Mouse (Mus musculus): Measurements from ENCODE around the gene Stk10. TPM values are rescaled to one million over a fixed set of nuclear protein-coding genes. Genes with fewer than 3 reads are reported as not detected.

Stk10 gene
- polyA plus RNA-seq, 1 experiment from 2014 or later = 1.4 TPM

DNA sequence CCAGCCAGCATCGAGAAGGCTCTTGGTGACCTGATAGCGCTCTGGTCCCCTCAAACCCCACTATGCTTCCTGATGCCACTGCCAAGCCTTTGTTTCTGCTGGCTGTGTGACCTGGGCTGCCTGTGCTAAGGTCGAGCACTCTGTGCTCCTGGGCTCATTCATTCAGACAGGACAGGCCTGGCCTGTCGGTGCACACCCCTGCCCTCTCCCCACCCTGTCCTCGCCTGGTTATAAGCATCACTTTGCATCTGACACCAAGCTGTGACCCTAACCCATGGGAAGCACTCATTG is 43.6 kb downstream of the Stk10 start:
- Histone ChIP-seq H3K9me3 (ENCODE audit: control insufficient read depth, low read length) (no peaks in the 10 kb centered on the region), H3K4me2 (ENCODE audit: low read length) (no peak overlapping the region), H3K27me3 (ENCODE audit: control insufficient read depth, insufficient read depth, low read length) (no peaks in the 10 kb centered on the region), H3K9ac (replicated peaks; ENCODE audit: low read length) (no peak overlapping the region), H3K4me3 (replicated peaks; ENCODE audit: low read depth, low read length) (no peak overlapping the region), H3K36me3 (ENCODE audit: control insufficient read depth, insufficient read depth, low read length) (no peaks in the 10 kb centered on the region), H3K27ac (replicated peaks; ENCODE audit: low read depth, low read length) (peak overlapping the region; percentile 52; the same call in 1 of the 2 replicates), H3K4me1 (ENCODE audit: control insufficient read depth, insufficient read depth, low read length) (no peaks in the 10 kb centered on the region)
- no peak for ATAC-seq (ENCODE audit: low FRiP score, low TSS enrichment)
- DNase-seq = no peak
- WGBS = 65% methylated on average over 5 of the region's 5 CpGs

GRCm38 (mm10) chr11:32580305-32580947 is 47.3 kb downstream of the Stk10 start:
- 76% methylated on average over 16 of the region's 16 CpGs for WGBS
- DNase-seq (peak; percentile 58), ATAC-seq (ENCODE audit: low FRiP score, low TSS enrichment) (peak; percentile 70; the same call in 1 of the 2 replicates)
- H3K27ac ChIP-seq (replicated peaks; ENCODE audit: low read depth, low read length) = no peak overlapping the region
- H3K36me3 ChIP-seq (ENCODE audit: control insufficient read depth, insufficient read depth, low read length) = no peaks in the 10 kb centered on the region
- no peaks in the 10 kb centered on the region for H3K27me3 ChIP-seq (ENCODE audit: control insufficient read depth, insufficient read depth, low read length)
- no peak overlapping the region for H3K9ac ChIP-seq (replicated peaks; ENCODE audit: low read length)
- H3K4me2 ChIP-seq (ENCODE audit: low read length) = no peak overlapping the region
- H3K9me3 ChIP-seq (ENCODE audit: control insufficient read depth, low read length) = no peaks in the 10 kb centered on the region
- H3K4me1 ChIP-seq (ENCODE audit: control insufficient read depth, insufficient read depth, low read length) = no peaks in the 10 kb centered on the region
- H3K4me3 ChIP-seq (replicated peaks; ENCODE audit: low read depth, low read length) = no peak overlapping the region

- no peak overlapping the region for H3K9ac ChIP-seq (replicated peaks; ENCODE audit: low read length)
- H3K36me3 ChIP-seq (ENCODE audit: control insufficient read depth, insufficient read depth, low read length) = no peaks in the 10 kb centered on the region
- no peak for DNase-seq
- H3K4me3 ChIP-seq (replicated peaks; ENCODE audit: low read depth, low read length) = no peak overlapping the region
- H3K4me1 ChIP-seq (ENCODE audit: control insufficient read depth, insufficient read depth, low read length) = no peaks in the 10 kb centered on the region
- no peak for ATAC-seq (ENCODE audit: low FRiP score, low TSS enrichment)
- WGBS = 31% methylated on average over 2 of the region's 2 CpGs
- no peak overlapping the region for H3K4me2 ChIP-seq (ENCODE audit: low read length)
- H3K9me3 ChIP-seq (ENCODE audit: control insufficient read depth, low read length) = no peaks in the 10 kb centered on the region
- H3K27ac ChIP-seq (replicated peaks; ENCODE audit: low read depth, low read length) = no peak overlapping the region
- no peaks in the 10 kb centered on the region for H3K27me3 ChIP-seq (ENCODE audit: control insufficient read depth, insufficient read depth, low read length)
These were observed 47.9 kb downstream of the Stk10 start for GRCm38 (mm10) chr11:32581031-32581430.

- Histone ChIP-seq H3K4me1 (ENCODE audit: control insufficient read depth, insufficient read depth, low read length) (no peaks in the 10 kb centered on the region), H3K9me3 (ENCODE audit: control insufficient read depth, low read length) (no peaks in the 10 kb centered on the region), H3K4me3 (replicated peaks; ENCODE audit: low read depth, low read length) (no peak overlapping the region), H3K9ac (replicated peaks; ENCODE audit: low read length) (no peak overlapping the region), H3K27me3 (ENCODE audit: control insufficient read depth, insufficient read depth, low read length) (no peaks in the 10 kb centered on the region), H3K27ac (replicated peaks; ENCODE audit: low read depth, low read length) (no peak overlapping the region), H3K4me2 (ENCODE audit: low read length) (no peak overlapping the region), H3K36me3 (ENCODE audit: control insufficient read depth, insufficient read depth, low read length) (no peaks in the 10 kb centered on the region)
- no peak for ATAC-seq (ENCODE audit: low FRiP score, low TSS enrichment)
- WGBS = 62% methylated on average over 5 of the region's 5 CpGs
- no peak for DNase-seq
These were observed 49.7 kb downstream of the Stk10 start for GRCm38 (mm10) chr11:32582813-32583212.

GRCm38 (mm10) chr11:32585996-32586395 is 52.9 kb downstream of the Stk10 start:
- no peak overlapping the region for H3K4me2 ChIP-seq (ENCODE audit: low read length)
- H3K27ac ChIP-seq (replicated peaks; ENCODE audit: low read depth, low read length) = no peak overlapping the region
- DNase-seq = no peak
- no peak overlapping the region for H3K9ac ChIP-seq (replicated peaks; ENCODE audit: low read length)
- H3K4me3 ChIP-seq (replicated peaks; ENCODE audit: low read depth, low read length) = no peak overlapping the region
- ATAC-seq (ENCODE audit: low FRiP score, low TSS enrichment) = no peak
- no peaks in the 10 kb centered on the region for H3K36me3 ChIP-seq (ENCODE audit: control insufficient read depth, insufficient read depth, low read length)
- H3K27me3 ChIP-seq (ENCODE audit: control insufficient read depth, insufficient read depth, low read length) = no peaks in the 10 kb centered on the region
- whole genome bisulfite sequencing = 65% methylated on average over 6 of the region's 6 CpGs
- no peaks in the 10 kb centered on the region for H3K9me3 ChIP-seq (ENCODE audit: control insufficient read depth, low read length)
- no peaks in the 10 kb centered on the region for H3K4me1 ChIP-seq (ENCODE audit: control insufficient read depth, insufficient read depth, low read length)

- H3K9me3 ChIP-seq (ENCODE audit: control insufficient read depth, low read length) = no peaks in the 10 kb centered on the region
- no peak for DNase-seq
- H3K4me3 ChIP-seq (replicated peaks; ENCODE audit: low read depth, low read length) = no peak overlapping the region
- no peaks in the 10 kb centered on the region for H3K4me1 ChIP-seq (ENCODE audit: control insufficient read depth, insufficient read depth, low read length)
- H3K4me2 ChIP-seq (ENCODE audit: low read length) = no peak overlapping the region
- no peaks in the 10 kb centered on the region for H3K27me3 ChIP-seq (ENCODE audit: control insufficient read depth, insufficient read depth, low read length)
- no peak for ATAC-seq (ENCODE audit: low FRiP score, low TSS enrichment)
- 76% methylated on average over 17 of the region's 17 CpGs for WGBS
- H3K27ac ChIP-seq (replicated peaks; ENCODE audit: low read depth, low read length) = no peak overlapping the region
- H3K9ac ChIP-seq (replicated peaks; ENCODE audit: low read length) = peak overlapping the region; percentile 26
- H3K36me3 ChIP-seq (ENCODE audit: control insufficient read depth, insufficient read depth, low read length) = no peaks in the 10 kb centered on the region
These were observed 54.3 kb downstream of the Stk10 start for GRCm38 (mm10) chr11:32587191-32588089.

DNA sequence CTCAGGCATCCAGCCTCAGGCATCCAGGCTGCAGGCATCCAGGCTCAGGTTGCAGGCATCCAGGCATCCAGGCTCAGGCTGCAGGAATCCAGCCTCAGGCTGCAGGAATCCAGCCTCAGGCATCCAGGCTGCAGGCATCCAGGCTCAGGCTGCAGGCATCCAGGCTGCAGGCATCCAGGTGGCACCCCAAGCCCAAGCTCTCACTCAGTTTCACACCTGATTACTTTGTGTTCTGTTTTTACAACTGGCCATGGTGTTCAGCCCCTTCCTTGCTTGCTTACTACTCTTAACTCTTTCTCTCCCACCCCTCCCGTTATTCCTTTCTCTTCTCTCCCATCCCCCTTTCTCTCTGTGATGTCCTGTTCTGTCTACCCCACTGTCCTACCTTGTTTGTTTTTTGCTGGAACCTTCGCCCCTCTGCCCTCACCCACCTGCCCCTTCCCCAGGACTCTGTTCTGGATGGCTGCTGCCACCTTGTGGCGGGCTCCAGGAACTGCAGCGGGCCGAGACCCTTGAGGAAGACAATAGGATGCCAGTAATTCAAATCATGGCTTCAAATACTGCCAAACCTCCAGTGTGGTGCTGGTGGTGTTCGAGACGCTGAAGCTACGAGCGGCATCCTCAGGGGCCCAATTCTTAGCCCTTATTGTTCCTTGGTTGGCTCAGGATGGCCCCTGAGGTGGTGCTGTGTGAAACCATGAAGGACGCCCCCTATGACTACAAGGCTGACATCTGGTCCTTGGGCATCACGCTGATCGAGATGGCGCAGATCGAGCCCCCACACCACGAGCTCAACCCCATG is 55.2 kb downstream of the Stk10 start:
- Histone ChIP-seq H3K27me3 (ENCODE audit: control insufficient read depth, insufficient read depth, low read length) (no peaks in the 10 kb centered on the region), H3K27ac (replicated peaks; ENCODE audit: low read depth, low read length) (no peak overlapping the region), H3K9ac (replicated peaks; ENCODE audit: low read length) (peak overlapping the region; percentile 46), H3K4me3 (replicated peaks; ENCODE audit: low read depth, low read length) (no peak overlapping the region), H3K9me3 (ENCODE audit: control insufficient read depth, low read length) (no peaks in the 10 kb centered on the region), H3K4me2 (ENCODE audit: low read length) (no peak overlapping the region), H3K36me3 (ENCODE audit: control insufficient read depth, insufficient read depth, low read length) (no peaks in the 10 kb centered on the region), H3K4me1 (ENCODE audit: control insufficient read depth, insufficient read depth, low read length) (no peaks in the 10 kb centered on the region)
- ATAC-seq (ENCODE audit: low FRiP score, low TSS enrichment) = peak; percentile 44; the same call in 1 of the 2 replicates
- DNase-seq = peak; percentile 93
- 32% methylated on average over 15 of the region's 15 CpGs for WGBS

- Histone ChIP-seq H3K27ac (replicated peaks; ENCODE audit: low read depth, low read length) (no peak overlapping the region), H3K36me3 (ENCODE audit: control insufficient read depth, insufficient read depth, low read length) (no peaks in the 10 kb centered on the region), H3K4me1 (ENCODE audit: control insufficient read depth, insufficient read depth, low read length) (no peaks in the 10 kb centered on the region), H3K9me3 (ENCODE audit: control insufficient read depth, low read length) (no peaks in the 10 kb centered on the region), H3K27me3 (ENCODE audit: control insufficient read depth, insufficient read depth, low read length) (no peaks in the 10 kb centered on the region), H3K9ac (replicated peaks; ENCODE audit: low read length) (peak overlapping the region; percentile 46), H3K4me2 (ENCODE audit: low read length) (no peak overlapping the region), H3K4me3 (replicated peaks; ENCODE audit: low read depth, low read length) (no peak overlapping the region)
- no peak for DNase-seq
- 82% methylated on average over 11 of the region's 11 CpGs for WGBS
- ATAC-seq (ENCODE audit: low FRiP score, low TSS enrichment) = peak; percentile 12; the same call in 1 of the 2 replicates
These were observed 55.7 kb downstream of the Stk10 start for GRCm38 (mm10) chr11:32588892-32589172.

All from midbrain, embryonic 14.5 days (tissue).